Mouse (Mus musculus) ES-E14 (cell line): ENCODE results near the gene Tmem189.

ENCODE experiments used
- CHD2 ChIP-seq: IDR thresholded peaks from 2 replicates; pipeline ENCODE4 v1.6.1; 2014; ENCODE audit warnings: mild to moderate bottlenecking, low read depth, low read length, inconsistent platforms
- MAFK ChIP-seq: IDR thresholded peaks from 2 replicates; pipeline ENCODE4 v1.6.1; 2014; ENCODE audit warnings: mild to moderate bottlenecking, low read depth, low read length, inconsistent platforms; ENCODE audit not compliant: insufficient read depth
- ZC3H11A ChIP-seq: IDR thresholded peaks from 2 replicates; pipeline ENCODE4 v1.6.1; 2012; ENCODE audit warnings: low read depth, mild to moderate bottlenecking, inconsistent platforms, low read length, borderline replicate concordance
- ZNF384 ChIP-seq: IDR thresholded peaks from 2 replicates; pipeline ENCODE4 v1.6.1; 2012; ENCODE audit warnings: low read depth, low read length, inconsistent platforms

- no peak for TF ChIP-seq ZC3H11A
- no peak for TF ChIP-seq MAFK
- TF ChIP-seq CHD2: no peak
- TF ChIP-seq ZNF384: no peak
Measured at GRCm38 (mm10) chr2:167721159-167721882, 31.7 kb upstream of the Tmem189 start.
